Mouse (Mus musculus) testis, postnatal 14 days (tissue): ENCODE measurements around the gene Eme1.
A peak's percentile ranks its signal among the peaks of the same experiment; 100 is the strongest.

Experiments
- DNase-seq: peaks from one replicate; pipeline ENCODE4 v3.0.0; 2021; ENCODE audit warnings: low spot score

Gene Eme1

DNA sequence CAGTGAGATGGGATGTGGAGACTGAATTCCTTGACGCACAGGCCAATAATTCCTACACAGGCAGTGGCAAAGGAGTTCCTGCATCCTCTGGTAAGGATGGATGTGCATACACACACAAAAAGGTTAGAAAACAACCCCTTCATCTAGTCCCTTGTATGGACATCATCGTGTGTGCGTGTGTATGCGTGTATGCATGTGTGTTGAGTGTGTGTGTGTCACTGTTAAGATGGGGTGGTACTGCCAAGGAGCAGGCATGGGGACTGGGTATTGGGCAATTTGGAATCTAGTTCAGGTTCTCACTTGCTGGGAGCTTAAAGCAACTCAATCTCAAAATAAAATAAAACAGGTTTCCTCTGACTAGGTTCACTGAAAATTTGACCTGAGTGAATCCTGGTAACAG is 7.3 kb downstream of the Eme1 start:
- no peak for DNase-seq

DNA sequence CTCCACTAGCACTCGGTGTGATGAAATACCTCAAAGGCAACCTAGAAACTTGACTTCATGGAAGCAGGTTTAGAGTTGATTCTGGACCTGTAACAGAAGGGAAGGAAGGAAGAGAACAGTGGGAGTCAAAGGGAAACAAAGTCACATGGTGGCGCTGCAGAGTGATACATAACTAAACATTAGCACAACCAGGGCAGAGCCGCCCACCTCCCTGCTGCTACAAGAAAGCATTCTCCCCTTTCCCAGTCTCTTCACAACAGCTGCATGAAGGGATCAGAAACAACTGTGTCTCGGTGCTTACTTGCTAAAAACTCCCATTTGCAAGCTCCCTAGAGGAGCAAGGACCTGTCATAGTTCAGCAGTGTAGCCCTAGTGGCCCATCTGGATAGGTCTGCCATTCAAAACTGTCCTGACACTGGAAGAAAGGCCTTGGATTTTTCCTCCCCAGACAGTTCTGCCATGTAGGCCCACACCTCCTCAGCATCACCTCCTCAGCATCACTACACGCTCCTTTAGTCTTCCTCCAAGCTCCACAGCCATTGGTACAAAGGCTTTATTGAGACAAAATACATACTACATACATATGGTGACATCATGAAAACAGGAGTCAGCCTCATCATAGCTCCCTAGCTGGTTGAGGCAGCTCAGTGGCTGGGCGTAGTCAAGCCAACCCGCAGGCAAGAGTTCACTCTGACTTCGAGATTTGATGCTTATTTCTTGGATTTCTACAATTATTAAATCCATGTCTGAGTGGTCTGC is 9.1 kb downstream of the Eme1 start:
- DNase-seq = no peak

DNA sequence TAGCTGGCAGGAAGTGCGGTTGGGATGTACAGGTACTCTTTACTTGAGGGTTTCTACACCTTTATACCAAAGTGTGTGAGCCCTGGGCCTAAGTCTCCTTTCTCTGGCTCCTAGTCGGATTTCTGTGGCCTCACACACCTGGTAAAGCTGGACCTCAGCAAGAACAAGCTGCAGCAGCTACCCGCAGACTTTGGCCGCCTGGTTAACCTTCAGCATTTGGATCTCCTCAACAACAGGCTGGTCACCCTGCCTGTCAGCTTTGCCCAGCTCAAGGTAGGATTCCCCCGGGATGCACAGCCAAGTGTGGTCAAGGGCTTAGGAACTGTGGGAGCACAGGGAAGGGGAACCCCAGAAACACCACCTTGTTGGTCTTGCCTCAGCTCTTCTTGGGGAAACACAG is 19.3 kb downstream of the Eme1 start:
- no peak for DNase-seq

DNA sequence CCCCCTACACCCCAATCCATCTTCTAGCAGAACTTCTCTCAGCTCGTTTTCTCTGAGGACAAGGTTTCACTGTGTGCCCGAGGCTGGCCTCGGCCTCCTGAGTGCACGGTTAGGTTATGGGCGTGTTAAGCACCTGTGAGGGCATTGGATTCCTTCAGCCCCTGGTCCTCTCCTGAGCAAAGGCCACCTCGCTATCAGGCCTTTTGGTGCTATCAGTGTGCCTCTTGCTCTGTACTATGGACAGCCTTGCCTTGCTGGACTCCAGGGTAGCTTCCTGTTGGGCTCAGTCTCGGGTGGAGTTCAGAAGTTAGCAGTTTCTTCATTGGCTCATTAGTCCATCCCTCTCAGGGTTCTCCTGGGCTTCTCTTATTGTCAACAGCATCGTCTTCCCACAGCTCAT is 20.8 kb downstream of the Eme1 start:
- no peak for DNase-seq

DNA sequence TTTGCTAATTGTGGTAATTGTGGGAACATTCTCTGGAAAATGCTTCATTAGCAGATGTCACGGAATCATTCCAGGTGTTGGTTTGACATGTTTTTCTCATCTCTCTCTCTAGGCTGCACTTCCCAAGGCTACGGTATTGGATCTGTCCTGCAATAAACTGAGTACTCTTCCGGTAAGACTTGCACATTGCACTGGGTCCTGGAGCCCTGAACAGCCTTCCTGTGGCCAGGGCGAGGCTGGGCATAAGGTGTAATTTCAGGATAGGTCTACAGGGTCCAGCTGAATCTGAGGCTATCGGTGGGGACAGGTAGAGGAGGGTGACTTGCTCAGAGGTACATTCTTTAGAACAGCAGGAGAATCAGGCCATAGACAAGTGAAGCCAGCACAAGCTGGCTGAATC is 21.8 kb downstream of the Eme1 start:
- DNase-seq = no peak

DNA sequence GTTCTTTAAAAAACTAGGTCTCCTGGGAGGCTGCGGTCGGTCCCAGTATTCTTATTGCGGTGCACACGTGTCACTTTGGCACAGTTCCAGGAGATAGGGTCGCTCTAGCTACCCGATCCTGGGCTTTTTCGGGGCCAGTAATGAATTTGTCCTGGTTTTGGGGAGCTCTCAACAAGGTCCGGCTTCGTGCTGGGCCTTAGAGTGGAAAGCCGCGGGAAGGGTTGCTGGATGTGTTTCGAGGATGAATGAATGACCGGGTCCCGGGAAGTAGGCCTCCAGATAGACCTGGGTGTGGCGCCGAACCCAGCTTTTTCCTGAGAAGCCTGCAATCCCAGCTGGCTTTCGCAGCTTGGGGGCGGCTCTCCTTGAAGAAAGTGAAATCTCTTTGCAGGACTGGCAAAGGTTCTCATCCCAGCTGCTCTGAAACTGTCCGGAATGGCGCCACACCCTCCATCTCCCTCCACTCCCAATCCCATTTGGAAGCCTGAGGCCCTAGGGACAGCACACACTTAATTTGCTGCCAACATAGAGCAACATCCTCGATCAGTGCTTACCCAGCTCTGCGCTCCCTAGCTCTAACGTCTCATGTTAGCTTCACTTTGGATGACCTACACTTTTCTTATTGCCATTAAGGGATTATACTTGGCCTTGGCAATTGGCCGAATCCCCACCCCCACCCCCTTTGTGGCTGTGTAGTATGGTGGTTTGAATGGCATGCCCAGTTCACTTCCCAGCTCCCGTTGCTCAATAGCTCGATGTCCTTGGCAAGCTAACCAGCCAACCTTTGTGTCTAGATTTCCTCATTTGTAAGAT is 23.4 kb downstream of the Eme1 start:
- DNase-seq = peak; percentile 38

DNA sequence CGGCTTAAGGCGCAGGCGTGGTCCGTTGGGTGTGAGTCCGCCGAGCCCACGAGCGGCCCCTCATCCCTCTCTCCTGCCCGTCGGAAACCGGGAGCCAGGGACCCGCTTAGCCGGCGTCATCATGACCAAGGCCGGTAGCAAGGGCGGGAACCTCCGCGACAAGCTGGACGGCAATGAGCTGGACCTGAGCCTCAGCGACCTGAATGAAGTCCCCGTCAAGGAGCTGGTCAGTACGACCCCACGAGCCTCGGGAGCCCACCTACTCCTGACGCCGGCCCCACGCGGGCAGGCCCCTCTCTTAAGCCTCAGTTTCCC is 23.9 kb downstream of the Eme1 start:
- DNase-seq = no peak

DNA sequence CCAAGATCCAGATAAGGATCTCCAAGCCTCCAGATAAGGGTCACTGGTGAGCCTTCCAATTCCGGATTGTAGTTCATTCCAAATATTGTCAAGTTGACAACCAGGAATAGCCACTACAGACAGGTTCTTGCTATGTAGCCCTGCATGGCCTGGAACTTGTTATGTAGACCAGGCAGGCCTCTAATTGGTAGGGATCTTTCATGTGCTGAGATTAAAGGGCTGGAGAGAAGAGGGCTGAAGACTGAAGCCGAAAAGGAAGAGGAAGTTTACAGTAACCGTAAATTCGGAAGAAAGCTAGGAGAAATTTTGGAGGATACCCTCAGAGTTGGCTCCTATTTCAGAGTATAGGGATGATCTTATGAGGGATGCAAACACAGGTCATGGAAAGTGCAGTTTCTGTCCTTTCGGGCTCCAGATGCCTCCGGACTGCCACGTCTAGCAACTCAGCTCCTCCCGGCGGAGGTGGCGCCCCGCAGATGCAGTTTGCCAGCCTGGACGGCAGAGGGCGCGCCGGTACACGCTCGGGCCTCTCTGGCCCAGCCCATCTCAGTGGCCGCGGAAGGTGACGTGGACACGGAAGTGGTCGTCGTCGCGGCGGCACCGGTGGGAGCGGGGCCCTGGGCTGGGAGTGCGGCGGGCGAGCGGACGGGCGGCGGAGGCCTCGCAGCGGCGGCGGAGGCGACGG is 24.4 kb downstream of the Eme1 start, which contains the start of gene Lrrc59:
TSS of gene Lrrc59 (plus strand) at position 569 of the 685 bp plus-strand sequence.
- peak; percentile 93 for DNase-seq

DNA sequence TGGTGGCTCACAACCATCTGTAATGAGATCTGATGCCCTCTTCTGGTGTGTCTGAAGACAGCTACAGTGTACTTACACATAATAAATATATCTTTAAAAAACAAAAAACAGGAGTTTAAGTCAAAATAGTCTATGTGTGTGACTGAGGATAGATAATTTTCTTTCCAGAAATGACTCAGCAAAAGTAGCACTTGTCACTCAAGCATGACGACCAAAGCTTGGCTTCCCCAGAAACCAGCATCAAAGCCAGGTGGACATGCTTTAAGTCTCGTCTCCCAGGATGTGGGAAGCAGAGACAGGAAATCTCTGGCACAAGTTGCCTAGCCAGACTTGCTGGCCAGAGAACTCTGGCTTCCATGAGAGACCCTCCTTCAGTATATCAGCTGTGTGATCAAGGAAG is 31.6 kb downstream of the Eme1 start:
- DNase-seq = no peak

DNA sequence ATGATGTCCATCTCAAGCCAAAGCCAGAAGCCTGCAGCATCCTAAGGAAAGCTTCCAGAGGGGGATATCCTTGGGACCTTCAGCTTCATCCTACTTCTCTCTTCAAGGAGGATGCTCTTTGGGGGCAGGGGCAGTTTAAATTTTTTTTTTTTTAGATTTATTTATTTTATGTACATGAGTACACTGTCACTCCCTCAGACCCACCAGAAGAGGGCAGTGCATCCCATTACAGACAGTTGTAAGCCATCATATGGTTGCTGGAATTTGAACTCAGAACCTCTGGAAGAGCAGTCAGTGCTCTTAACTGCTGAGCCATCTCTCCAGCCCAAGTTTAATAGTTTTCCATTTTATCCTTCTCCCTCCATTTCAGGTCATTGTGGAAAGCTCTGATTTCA is 32.3 kb downstream of the Eme1 start:
- no peak for DNase-seq

DNA sequence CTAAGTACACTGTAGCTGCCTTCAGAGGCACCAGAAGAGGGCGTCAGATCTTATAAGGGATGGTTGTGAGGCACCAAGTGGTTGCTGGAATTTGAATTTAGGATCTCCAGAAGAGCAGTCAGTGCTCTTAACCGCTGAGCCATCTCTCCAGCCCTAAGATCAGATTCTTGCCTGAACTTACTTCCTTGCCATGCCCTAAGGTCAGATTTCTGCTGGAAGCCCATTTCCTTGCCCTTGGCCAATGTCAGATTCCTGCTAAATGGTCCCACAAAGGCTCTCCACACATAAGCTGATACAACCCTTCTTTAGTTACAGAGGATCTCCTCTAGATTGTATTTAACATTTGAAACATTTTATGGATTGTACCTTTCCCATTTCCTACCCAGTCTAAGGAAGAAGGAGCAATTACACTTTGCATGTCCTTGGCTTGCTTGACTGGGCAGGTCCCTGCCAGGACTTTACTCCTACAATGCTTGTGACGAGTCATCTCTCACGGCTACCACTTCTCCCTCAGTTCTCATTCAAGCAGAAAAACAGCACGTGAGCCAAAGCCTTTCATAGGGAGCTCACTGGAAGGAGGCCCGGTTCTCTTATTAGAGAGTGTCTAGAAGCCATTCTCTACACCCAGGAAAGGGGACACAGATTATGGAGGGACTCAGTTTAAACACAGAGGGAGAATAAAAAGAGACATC is 32.9 kb downstream of the Eme1 start:
- no peak for DNase-seq

DNA sequence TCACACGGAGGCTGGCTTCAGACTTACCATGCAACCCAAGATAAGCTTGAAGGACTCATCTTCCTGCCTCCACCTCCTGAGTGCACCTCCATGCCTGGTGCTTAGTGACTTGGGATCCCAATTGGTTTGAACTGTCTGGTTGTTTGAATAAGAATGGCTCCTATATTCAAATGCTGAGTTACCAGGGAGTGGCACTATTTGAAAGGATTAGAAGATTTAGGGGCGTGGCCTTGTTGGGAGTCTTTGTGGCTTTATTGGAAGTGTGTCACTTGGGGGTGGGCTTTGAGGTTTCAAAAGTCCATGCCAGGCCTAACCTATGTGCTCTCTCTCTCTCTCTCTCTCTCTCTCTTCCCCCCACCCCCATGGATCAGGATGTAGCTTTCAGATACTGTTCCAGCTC is 36.1 kb downstream of the Eme1 start:
- no peak for DNase-seq

DNA sequence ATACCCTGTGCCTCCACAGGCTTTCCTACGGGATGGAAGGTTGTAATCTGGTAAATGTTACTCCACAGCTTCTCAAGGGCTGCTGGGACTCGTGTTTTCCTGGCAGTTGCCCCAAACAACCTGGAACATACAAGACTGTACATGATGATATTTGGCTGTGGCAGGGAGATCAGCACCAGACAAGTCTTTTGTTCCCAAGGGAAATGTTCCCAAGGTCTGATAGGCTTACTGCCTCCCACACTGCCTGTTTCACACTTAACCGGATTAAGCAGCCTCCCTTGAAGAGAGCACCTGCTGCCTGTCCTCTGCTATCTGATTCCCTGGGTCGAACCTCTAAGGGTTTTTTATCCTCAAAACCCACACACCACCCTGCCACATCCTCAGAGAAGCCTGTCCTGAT is 38.3 kb downstream of the Eme1 start:
- DNase-seq = peak; percentile 60

DNA sequence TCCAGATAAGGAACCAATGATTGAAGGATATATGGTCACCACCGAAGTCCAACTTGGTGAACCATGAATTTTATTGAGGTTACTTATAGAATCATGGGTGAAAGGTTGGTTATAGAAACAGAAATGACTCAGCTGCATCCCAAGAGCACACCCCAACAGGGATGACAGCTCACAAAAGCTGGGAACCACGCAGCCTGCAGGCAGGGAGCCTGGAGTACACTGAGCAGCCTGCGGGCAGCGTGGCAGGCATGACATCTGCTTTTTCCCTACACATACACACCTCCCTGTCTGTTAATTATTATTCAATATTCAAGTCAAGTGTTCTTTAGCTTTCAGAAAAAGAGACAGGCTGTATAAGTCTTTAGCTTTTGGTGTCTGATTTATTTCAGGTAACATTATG is 39.2 kb downstream of the Eme1 start:
- DNase-seq = no peak

DNA sequence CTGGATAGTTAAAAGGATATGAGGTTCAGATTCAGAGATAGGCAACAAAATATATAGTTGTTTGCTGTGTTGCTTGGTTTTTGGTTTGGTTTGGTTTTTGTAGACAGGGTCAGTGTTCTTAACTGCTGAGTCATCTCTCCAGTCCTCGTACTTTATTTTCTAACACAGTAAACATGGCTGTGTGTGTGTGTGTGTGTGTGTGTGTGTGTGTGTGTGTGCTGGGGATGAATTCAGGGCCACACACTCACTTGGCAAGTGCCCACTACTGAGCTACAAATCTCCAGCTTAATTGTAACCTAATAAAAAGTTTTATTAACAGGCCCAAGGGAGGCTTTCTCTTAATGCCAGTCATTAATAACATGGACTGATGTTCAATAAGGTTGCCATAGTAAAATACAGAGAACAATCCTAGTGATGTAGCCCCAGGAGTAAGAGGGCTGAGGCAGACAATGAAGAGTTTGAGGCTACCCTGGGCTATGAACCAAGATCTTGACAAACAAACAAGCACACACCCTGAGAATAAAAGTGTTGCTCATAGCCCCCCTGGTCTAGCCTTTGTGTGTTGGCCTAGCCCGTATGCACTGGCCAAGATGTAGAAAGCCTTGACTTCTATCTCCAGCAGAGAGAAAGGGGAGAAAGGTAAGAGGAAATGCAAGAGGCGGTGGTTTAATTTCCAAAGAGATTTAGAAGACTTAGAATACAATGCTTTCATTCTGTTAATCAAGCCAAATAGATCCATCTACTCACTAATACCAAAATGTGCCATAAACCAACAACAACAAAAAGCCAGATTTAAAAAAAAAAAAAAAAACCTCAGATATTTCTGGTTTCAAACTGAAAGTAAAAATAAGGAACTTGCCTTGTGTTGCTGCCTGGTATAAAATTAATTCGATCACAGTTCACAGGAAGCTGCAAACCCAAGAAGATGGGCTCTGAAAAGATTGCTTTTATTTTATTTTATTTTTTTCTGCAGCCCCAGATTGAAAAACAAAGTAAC is 42.7 kb downstream of the Eme1 start:
- no peak for DNase-seq

DNA sequence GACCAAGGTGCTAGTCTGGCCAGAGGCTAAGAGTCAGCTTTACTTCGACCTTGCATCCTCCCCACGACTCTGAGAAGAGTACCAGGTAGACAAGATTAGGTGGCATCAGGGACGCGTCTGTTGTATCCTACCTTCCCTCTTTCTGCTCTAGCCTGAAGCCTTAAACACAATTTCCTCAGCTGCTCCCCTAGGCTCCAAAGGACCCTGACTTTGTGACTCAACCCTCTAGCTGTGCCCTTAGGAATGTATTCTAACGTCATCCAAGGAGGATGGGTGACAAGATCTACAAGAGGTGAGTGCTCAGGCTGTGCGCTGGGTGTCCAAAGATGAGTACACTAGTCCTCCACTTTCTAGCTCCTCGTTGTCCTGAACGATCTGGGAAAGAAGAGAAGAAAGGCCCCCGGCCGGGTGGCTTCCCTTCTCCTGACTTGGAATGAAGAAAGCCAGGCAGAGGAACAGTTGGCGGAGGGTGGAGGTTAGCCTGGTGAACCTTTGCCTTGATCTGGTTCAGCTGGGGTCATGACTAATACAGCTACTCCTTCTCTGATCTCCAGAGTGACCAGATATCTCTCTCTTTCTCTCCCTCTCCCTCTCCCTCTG is 51.3 kb downstream of the Eme1 start:
- no peak for DNase-seq

DNA sequence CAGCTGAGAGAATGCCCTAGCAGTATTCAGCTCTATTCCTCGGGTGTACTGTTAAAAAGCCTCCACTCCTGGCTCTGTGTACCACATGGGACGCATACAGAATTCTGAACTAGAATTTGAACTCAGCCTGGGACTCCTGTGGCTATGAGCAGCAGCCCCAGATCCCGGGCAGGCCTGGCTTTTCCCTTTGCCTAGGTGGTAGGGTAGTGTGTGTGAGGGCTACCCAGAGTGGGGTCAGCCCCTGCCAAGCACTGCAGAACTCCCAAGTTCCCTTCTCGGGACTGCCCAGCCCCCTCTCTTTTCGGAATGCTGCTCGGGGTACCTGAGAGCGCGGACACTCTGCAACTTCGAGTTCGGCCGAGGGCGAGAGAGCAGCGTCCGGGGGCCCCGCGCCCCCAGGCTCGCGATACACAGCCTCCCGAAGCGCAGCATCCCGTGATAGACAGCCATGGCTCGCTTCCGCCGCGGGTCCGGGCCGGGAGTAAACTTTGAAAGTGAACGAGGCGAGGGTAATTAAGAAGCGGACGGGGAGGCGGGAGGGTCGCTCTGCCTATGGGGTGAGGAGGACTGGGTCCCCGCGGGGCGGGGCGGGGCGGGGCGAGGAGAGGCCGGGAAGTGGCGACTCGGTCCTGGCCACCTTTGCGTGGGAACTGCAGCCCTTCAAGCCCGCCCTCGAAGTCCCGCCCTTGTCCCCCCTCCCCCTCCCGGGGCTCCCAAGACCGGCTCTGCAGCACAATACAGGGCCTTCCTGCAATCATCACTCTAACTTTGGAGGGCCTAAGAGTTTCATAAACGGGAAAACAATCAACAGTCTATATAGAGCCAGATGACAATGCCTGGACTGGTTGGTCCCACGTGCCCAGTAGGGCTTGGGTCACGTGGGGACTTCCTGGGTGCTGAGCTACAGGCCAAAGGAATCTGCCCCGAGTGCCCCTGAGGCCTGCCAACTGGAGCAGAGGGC is 52.2 kb downstream of the Eme1 start, which contains the start of gene Acsf2:
TSS of gene Acsf2 (minus strand) at position 551 of the 961 bp plus-strand sequence.
- DNase-seq = peak; percentile 71

DNA sequence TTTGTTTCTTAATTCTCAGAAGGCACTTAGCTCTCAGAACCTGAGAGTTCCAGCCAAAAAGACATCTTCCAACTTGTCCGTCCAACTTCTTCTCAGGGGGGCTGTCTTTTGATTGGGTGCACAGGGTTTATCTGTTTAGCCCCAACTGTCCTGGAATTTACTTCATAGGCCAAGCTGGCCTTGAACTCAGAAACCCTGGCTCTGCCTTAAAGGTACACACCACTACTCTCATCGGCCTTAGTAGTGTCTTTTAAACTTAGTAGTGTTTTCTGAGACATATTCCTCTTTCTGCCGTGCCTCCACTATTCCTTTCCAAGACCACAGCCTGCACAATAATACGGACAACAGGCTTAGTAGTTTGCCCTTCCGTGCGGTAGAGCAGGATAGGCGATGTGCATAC is 53.3 kb downstream of the Eme1 start:
- no peak for DNase-seq

DNA sequence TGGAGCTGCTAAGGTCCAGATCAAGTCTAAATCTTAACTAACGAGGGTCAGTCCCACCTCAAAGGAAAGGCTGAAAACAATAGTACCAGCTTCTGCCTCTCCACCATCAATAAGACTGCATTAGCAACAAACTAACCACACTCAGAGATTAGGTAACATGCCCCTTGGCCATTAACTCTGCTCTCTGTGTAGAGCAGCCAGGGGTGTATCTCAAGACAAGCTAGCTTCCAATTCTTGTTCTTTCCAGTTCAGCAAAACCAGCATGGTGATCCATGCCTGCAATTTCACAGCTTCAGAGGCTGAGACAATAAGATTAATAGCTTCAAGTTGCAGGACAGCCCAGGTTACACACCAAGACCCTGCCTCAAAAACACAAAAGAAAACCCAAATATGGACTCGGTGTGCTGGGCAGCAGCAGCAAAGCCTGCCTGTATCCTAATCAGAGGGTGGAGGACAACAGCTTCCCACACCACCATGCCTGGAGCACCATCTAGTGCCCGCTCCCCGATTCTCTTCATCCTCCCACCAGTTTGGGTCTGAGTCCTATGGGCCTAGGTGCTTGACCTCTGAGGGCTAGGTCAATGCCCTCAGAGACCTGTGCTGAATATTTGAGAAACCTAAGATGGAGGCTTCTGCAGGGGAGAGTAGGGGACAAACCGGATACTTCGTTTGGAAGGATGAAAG is 55.2 kb downstream of the Eme1 start:
- peak; percentile 48 for DNase-seq
